Mouse (Mus musculus) small intestine, adult 2 months (tissue): ENCODE results near the gene Tmem222.

Experiments
- CTCF ChIP-seq: fragments of 200-500 bp; IDR thresholded peaks from 2 replicates; pipeline ENCODE4 v1.5.1; 2012; ENCODE audit warnings: low read depth, mild to moderate bottlenecking, control low read depth, inconsistent platforms, low read length, moderate library complexity, mixed read lengths; ENCODE audit not compliant: insufficient replicate concordance, insufficient read length; ENCODE audit errors: extremely low read depth
- POLR2A ChIP-seq: fragments of 200-500 bp; IDR thresholded peaks from 2 replicates; pipeline ENCODE4 v1.6.1; 2012; ENCODE audit warnings: low read depth, mild to moderate bottlenecking, control low read depth, inconsistent platforms, low read length, moderate library complexity

DNA sequence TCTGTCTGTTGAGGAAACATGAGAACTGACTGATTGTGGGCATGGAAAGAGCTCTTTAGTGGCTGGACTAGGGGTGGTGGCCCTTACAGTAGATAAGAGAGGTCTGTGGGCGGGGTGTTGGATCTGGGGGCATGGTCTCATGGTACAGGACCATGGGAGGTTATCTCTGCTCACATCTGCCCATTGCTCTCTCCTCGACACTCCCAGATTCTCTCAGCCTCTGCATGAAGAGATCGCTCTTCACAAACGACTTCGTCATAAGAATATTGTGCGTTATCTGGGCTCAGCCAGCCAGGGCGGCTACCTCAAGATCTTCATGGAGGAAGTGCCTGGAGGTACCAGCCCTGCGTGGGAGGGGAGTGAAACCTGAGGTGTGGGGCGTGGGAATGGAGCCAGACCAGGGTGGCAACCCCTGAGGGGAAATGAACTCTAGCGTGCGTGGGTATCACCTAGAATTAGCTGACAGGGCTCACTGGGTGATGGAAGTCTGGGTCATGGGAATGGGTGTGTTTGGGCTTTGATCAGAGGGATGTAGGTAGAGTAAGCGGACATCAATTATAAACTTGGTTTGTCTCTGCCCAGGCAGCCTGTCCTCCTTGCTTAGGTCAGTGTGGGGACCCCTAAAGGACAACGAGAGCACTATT is 29.7 kb downstream of the Tmem222 start:
- TF ChIP-seq CTCF = no peak
- no peak for TF ChIP-seq POLR2A
